In the genomic region with DNA sequence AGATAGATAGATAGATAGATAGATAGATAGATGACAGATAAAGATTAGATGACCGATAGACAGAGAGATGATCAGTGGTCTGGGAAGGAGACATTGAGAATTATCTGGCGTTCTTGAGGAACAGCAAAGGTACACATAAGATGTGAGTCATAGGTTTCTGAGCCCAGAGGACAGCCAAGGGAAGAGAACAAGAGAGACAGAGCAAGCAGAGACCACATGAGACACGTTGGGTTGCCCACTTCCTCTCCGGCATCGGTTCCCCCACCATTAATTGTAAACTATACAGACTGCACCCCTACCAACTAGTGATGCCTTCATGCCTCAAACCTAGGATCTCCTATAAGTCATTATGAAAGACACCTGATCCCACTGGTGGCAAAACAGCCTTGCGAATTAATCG, we compare ENCODE assay signal across 27 mouse cellular contexts. TPM values are rescaled to one million over a fixed set of nuclear protein-coding genes. Genes with fewer than 3 reads are reported as not detected.
"Had no signal": no experiment of that assay in that cellular context is flagged by ENCODE, and none has a peak within 500 bp of the region (broad histone marks: within the 10 kb centered on the region; RNA-seq: fewer than 3 reads in every experiment).

No protein-coding gene starts in this region.

- H3K27ac ChIP-seq: liver, embryonic 13.5 days; liver, embryonic 15.5 days; midbrain, embryonic 10.5 days; midbrain, embryonic 12.5 days; neural tube, embryonic 13.5 days; neural tube, embryonic 15.5 days had no signal

- H3K4me1 ChIP-seq: liver, embryonic 13.5 days; liver, embryonic 15.5 days; midbrain, embryonic 10.5 days; midbrain, embryonic 12.5 days; neural tube, embryonic 13.5 days; neural tube, embryonic 15.5 days had no signal

- DNase-seq: liver, embryonic 13.5 days; liver, postnatal 0 days; lung, embryonic 14.5 days; lung, postnatal 10 days; lung, postnatal 4 days; midbrain, embryonic 14.5 days; retina, postnatal 1 day; right cerebral cortex, adult 18-20 months; right cerebral cortex, postnatal 25 days; right cerebral cortex, postnatal 4 days; spleen, adult 18-20 months; thymus, adult 18-20 months; thymus, postnatal 14 days; thymus, postnatal 36 days had no signal

- H3K4me3 ChIP-seq: liver, embryonic 13.5 days; liver, embryonic 15.5 days; midbrain, embryonic 10.5 days; midbrain, embryonic 12.5 days; myocyte; neural tube, embryonic 13.5 days; neural tube, embryonic 15.5 days had no signal

- H3K36me3 ChIP-seq: liver, embryonic 13.5 days; liver, embryonic 15.5 days; midbrain, embryonic 10.5 days; midbrain, embryonic 12.5 days; neural tube, embryonic 13.5 days; neural tube, embryonic 15.5 days had no signal

- H3K27me3 ChIP-seq: liver, embryonic 13.5 days; liver, embryonic 15.5 days; midbrain, embryonic 12.5 days; neural tube, embryonic 13.5 days; neural tube, embryonic 15.5 days had no signal

- ATAC-seq: liver, postnatal 0 days; midbrain, embryonic 16.5 days had no signal

RNA-seq across cellular contexts. Expression of gene Prss40, which starts 6.5 kb away (rescaled TPM):
- total RNA-seq: megakaryocyte-erythroid progenitor cell, adult 5-6 weeks had no signal
- polyA plus RNA-seq: liver, embryonic 13.5 days; liver, embryonic 15.5 days; liver, postnatal 0 days; lung, embryonic 14.5 days; lung, embryonic 16.5 days; midbrain, embryonic 10.5 days; midbrain, embryonic 12.5 days; midbrain, embryonic 14.5 days; myocyte; neural tube, embryonic 11.5 days; neural tube, embryonic 13.5 days; neural tube, embryonic 15.5 days; small intestine, adult 2 months; stomach, embryonic 14.5 days; stomach, embryonic 16.5 days had no signal

RNA-seq across cellular contexts. Expression of gene Cfc1, which starts 18.8 kb away (rescaled TPM):
- total RNA-seq: megakaryocyte-erythroid progenitor cell, adult 5-6 weeks had no signal
- polyA plus RNA-seq: liver, embryonic 13.5 days; liver, embryonic 15.5 days; liver, postnatal 0 days; lung, embryonic 14.5 days; lung, embryonic 16.5 days; midbrain, embryonic 10.5 days; midbrain, embryonic 12.5 days; midbrain, embryonic 14.5 days; myocyte; neural tube, embryonic 11.5 days; neural tube, embryonic 13.5 days; small intestine, adult 2 months had no signal

RNA-seq across cellular contexts. Expression of gene Amer3, which starts 25.2 kb away (rescaled TPM):
- total RNA-seq: megakaryocyte-erythroid progenitor cell, adult 5-6 weeks had no signal
- polyA plus RNA-seq: liver, embryonic 13.5 days; liver, postnatal 0 days; lung, embryonic 14.5 days; myocyte; small intestine, adult 2 months had no signal

RNA-seq across cellular contexts. Expression of gene Prss39, which starts 56.1 kb away (rescaled TPM):
- polyA plus RNA-seq: liver, embryonic 13.5 days; liver, embryonic 15.5 days; liver, postnatal 0 days; lung, embryonic 14.5 days; lung, embryonic 16.5 days; midbrain, embryonic 10.5 days; midbrain, embryonic 12.5 days; midbrain, embryonic 14.5 days; midbrain, embryonic 16.5 days; myocyte; neural tube, embryonic 11.5 days; neural tube, embryonic 13.5 days; neural tube, embryonic 15.5 days; small intestine, adult 2 months; stomach, embryonic 14.5 days; stomach, embryonic 16.5 days had no signal
